ENCODE assay signal across 8 mouse cellular contexts in genomic region chr17:48100441-48101417, GRCm38 (mm10). TPM values are rescaled to one million over a fixed set of nuclear protein-coding genes. Genes with fewer than 3 reads are reported as not detected.
DNase-seq lines count a peak whose midpoint lies in the region; ATAC-seq lines count a peak whose summit lies in the region.

No protein-coding gene starts in this region.

- peak overlapping the region; percentile 29 for H3K4me3 ChIP-seq in intestine, embryonic 14.5 days (ENCODE audit: low read depth, low read length)

- H3K27me3 ChIP-seq in intestine, embryonic 14.5 days (replicated peaks; ENCODE audit: control insufficient read depth, insufficient read depth, low read length), result peaks cover 36% of the 10 kb centered on the region

- H3K4me2 ChIP-seq in intestine, embryonic 14.5 days (ENCODE audit: low read length), result peak overlapping the region; percentile 50

- no peak overlapping the region for H3K27ac ChIP-seq in intestine, embryonic 14.5 days (ENCODE audit: low read depth)

- peaks cover 31% of the 10 kb centered on the region for H3K4me1 ChIP-seq in intestine, embryonic 14.5 days (replicated peaks; ENCODE audit: control insufficient read depth, insufficient read depth, low read length)

- no peaks in the 10 kb centered on the region for H3K36me3 ChIP-seq in intestine, embryonic 14.5 days (ENCODE audit: control insufficient read depth, insufficient read depth, low read length)

- H3K9me3 ChIP-seq in intestine, embryonic 14.5 days (ENCODE audit: control insufficient read depth, low read length), result no peaks in the 10 kb centered on the region

- DNase-seq in adrenal gland, adult 18-20 months (ENCODE audit: low spot score in 2 of 2), result peak; percentile 71 to 74
- peak; percentile 93 for DNase-seq in embryo, embryonic 11 days
- peak; percentile 76 for DNase-seq in gastrocnemius, postnatal 25 days
- DNase-seq in intestine, embryonic 14.5 days (ENCODE audit: low spot score), result peak; percentile 98
- peak; percentile 84 to 90 for DNase-seq in left cerebral cortex, postnatal 10 days (ENCODE audit: extremely low spot score in 1 of 2, low spot score in 2 of 2)
- DNase-seq in right cerebral cortex, postnatal 14 days, result peak; percentile 84
- DNase-seq in urinary bladder, postnatal 25 days (ENCODE audit: low spot score), result peak; percentile 83

- intact Hi-C loops in left cerebral cortex, postnatal 10 days (cut with DNase I), result loop anchor here (5.0 kb wide), 1 partner anchor 237 kb away; no protein-coding TSS in a partner anchor

- no peak overlapping the region for H3K9ac ChIP-seq in intestine, embryonic 14.5 days (ENCODE audit: low read length)

- 10% methylated on average over 21 of the region's 21 CpGs for WGBS in intestine, embryonic 14.5 days

- peak; percentile 67 for ATAC-seq in intestine, embryonic 14.5 days (replicated peaks; ENCODE audit: low FRiP score, low TSS enrichment, low read depth)
- peak; percentile 96 for ATAC-seq in megakaryocyte-erythroid progenitor cell, adult 5-6 weeks (replicated peaks; ENCODE audit: low FRiP score, low TSS enrichment, poor library complexity, severe bottlenecking)

RNA-seq across cellular contexts. Expression of gene 1700067P10Rik, which starts 11.6 kb away (rescaled TPM):
- not detected for total RNA-seq in adrenal gland, adult 18-20 months (2021)
- not detected for total RNA-seq in gastrocnemius, postnatal 25 days (2021)
- polyA plus RNA-seq in intestine, embryonic 14.5 days (2014; fragmentation: Nextera tagmentation; extraction: Ambion mirVana), result not detected in 2 replicates
- total RNA-seq in left cerebral cortex, postnatal 10 days (2021), result not detected
- total RNA-seq in megakaryocyte-erythroid progenitor cell, adult 5-6 weeks (2014; fragmentation: Nextera tagmentation), result not detected in 2 replicates
- total RNA-seq in megakaryocyte-erythroid progenitor cell, adult 5-6 weeks (2017), result not detected in 2 replicates

RNA-seq across cellular contexts. Expression of gene 9830107B12Rik, which starts 45.3 kb away (rescaled TPM):
- not detected for total RNA-seq in adrenal gland, adult 18-20 months (2021)
- total RNA-seq in gastrocnemius, postnatal 25 days (2021), result not detected
- not detected in 2 replicates for polyA plus RNA-seq in intestine, embryonic 14.5 days (2014; fragmentation: Nextera tagmentation; extraction: Ambion mirVana)
- not detected for total RNA-seq in left cerebral cortex, postnatal 10 days (2021)
- total RNA-seq in megakaryocyte-erythroid progenitor cell, adult 5-6 weeks (2014; fragmentation: Nextera tagmentation), result 0.72 TPM in 1 of 2 replicates, not detected in the other
- not detected in 2 replicates for total RNA-seq in megakaryocyte-erythroid progenitor cell, adult 5-6 weeks (2017)
